Mouse (Mus musculus): ENCODE measurements around the gene Zfp423.

GRCm38 (mm10) chr8:87875452-87875851 is 83.9 kb downstream of the Zfp423 start:
- TF ChIP-seq CTCF (conservative IDR thresholded peaks at IDR 0.05; ENCODE audit: low read length) (no peak), POU5F1 (IDR thresholded peaks at IDR 0.05; ENCODE audit: borderline replicate concordance, low read length) (no peak), NANOG (IDR thresholded peaks at IDR 0.05; ENCODE audit: borderline replicate concordance, low read length) (no peak)
